Mouse (Mus musculus) thymus, postnatal 36 days (tissue): ENCODE measurements at regions not wholly inside any gene's neighbourhood (a gene's known extent, or its start where the extent isn't known, plus 50 kb on each side); places are given as distances from the start of the nearest gene placed in this dataset.

Source experiments
- DNase-seq, 2 experiments: peaks; one replicate each; pipeline ENCODE4 v3.0.0; 2022; ENCODE audit warnings: mixed read lengths in 2 of 2

GRCm38 (mm10) chr16:76183105-76183504 lies 161.0 kb upstream of the Samsn1 start:
- no peak for DNase-seq

- no peak for DNase-seq
These were observed 159.5 kb upstream of the Samsn1 start for GRCm38 (mm10) chr16:76181596-76181995.

- no peak for DNase-seq
These were observed 145.6 kb upstream of the Samsn1 start for GRCm38 (mm10) chr16:76167651-76168050.

GRCm38 (mm10) chr16:76160879-76161278 lies 138.8 kb upstream of the Samsn1 start:
- DNase-seq = no peak

GRCm38 (mm10) chr16:76158585-76158984 lies 136.5 kb upstream of the Samsn1 start:
- no peak for DNase-seq

GRCm38 (mm10) chr16:76153766-76154525 lies 131.9 kb upstream of the Samsn1 start:
- DNase-seq = no peak

GRCm38 (mm10) chr16:76149581-76149980 lies 127.5 kb upstream of the Samsn1 start:
- no peak for DNase-seq

GRCm38 (mm10) chr16:76133892-76134291 lies 111.8 kb upstream of the Samsn1 start:
- no peak for DNase-seq

GRCm38 (mm10) chr16:76130486-76130885 lies 108.4 kb upstream of the Samsn1 start:
- DNase-seq = no peak

GRCm38 (mm10) chr16:76129982-76130381 lies 107.9 kb upstream of the Samsn1 start:
- peak; percentile 55 to 66 for DNase-seq

- DNase-seq = no peak
These were observed 100.9 kb upstream of the Samsn1 start for GRCm38 (mm10) chr16:76123021-76123384.

GRCm38 (mm10) chr16:76122172-76123020 lies 100.3 kb upstream of the Samsn1 start:
- DNase-seq = no peak

- DNase-seq = no peak
These were observed 98.6 kb upstream of the Samsn1 start for GRCm38 (mm10) chr16:76120712-76121111.

GRCm38 (mm10) chr16:76110383-76110782 lies 88.3 kb upstream of the Samsn1 start:
- DNase-seq = no peak

- no peak for DNase-seq
These were observed 86.4 kb upstream of the Samsn1 start for GRCm38 (mm10) chr16:76108464-76108863.

- no peak for DNase-seq
These were observed 82.6 kb upstream of the Samsn1 start for GRCm38 (mm10) chr16:76104673-76105072.

GRCm38 (mm10) chr16:76101773-76102172 lies 79.7 kb upstream of the Samsn1 start:
- no peak for DNase-seq

- no peak for DNase-seq
These were observed 75.7 kb upstream of the Samsn1 start for GRCm38 (mm10) chr16:76097808-76098207.

- no peak for DNase-seq
These were observed 74.3 kb upstream of the Samsn1 start for GRCm38 (mm10) chr16:76096363-76096762.

GRCm38 (mm10) chr16:76085363-76085762 lies 63.3 kb upstream of the Samsn1 start:
- no peak for DNase-seq

GRCm38 (mm10) chr16:76082465-76082864 lies 60.4 kb upstream of the Samsn1 start:
- DNase-seq = no peak

- no peak for DNase-seq
These were observed 57.9 kb upstream of the Samsn1 start for GRCm38 (mm10) chr16:76079761-76080502.

- DNase-seq = no peak
These were observed 56.1 kb upstream of the Samsn1 start for GRCm38 (mm10) chr16:76078219-76078618.
